Mouse (Mus musculus) liver, embryonic 14.5 days (tissue): ENCODE data around the gene Chkb. TPM values are rescaled to one million over a fixed set of nuclear protein-coding genes. Genes with fewer than 3 reads are reported as not detected.

Experiments used
- ATAC-seq: fragments of 200-750 bp; cut with Nextera tagmentation; 2 replicates; pipeline ENCODE4 v1.8.0; 2017; ENCODE audit warnings: moderate number of reproducible peaks, mild to moderate bottlenecking, moderate library complexity; ENCODE audit not compliant: insufficient read depth
- DNase-seq, 3 experiments: peaks; one replicate each; pipeline ENCODE4 v3.0.0-alpha.2; 2012 to 2013; ENCODE audit warnings: low read depth in 3 of 3, low spot score in 3 of 3
- H3K27ac ChIP-seq: fragments of 300-500 bp; sonication (generic); 2 replicates; pipeline ENCODE4 v1.5.1; 2014; ENCODE audit warnings: moderate library complexity, mild to moderate bottlenecking, control low read depth, inconsistent platforms
- H3K27me3 ChIP-seq: fragments of 300-500 bp; sonication (generic); 2 replicates; pipeline ENCODE4 v1.6.1; 2014; ENCODE audit warnings: mild to moderate bottlenecking, low read length, moderate library complexity; ENCODE audit not compliant: control insufficient read depth, insufficient read depth
- H3K36me3 ChIP-seq: fragments of 300-500 bp; sonication (generic); replicated peaks from 2 replicates; pipeline ENCODE4 v1.6.1; 2014; ENCODE audit warnings: low read depth; ENCODE audit not compliant: control insufficient read depth, insufficient read depth
- H3K4me1 ChIP-seq, 2 experiments: fragments of 200-500 bp in 1 of 2; fragments of 300-500 bp in 1 of 2; sonication (generic) in 1 of 2; replicated peaks; 2 replicates each; pipeline ENCODE4 v1.6.1; 2012 to 2014; ENCODE audit warnings: antibody characterized with exemption in 1 of 2, inconsistent platforms in 1 of 2, low read length in 1 of 2; ENCODE audit not compliant: control insufficient read depth in 2 of 2, insufficient read depth in 2 of 2
- H3K4me2 ChIP-seq: fragments of 300-500 bp; sonication (generic); 2 replicates; pipeline ENCODE4 v1.6.1; 2014; ENCODE audit warnings: low read depth, mild to moderate bottlenecking, control low read depth, moderate library complexity
- H3K4me3 ChIP-seq, 2 experiments: fragments of 200-500 bp in 1 of 2; fragments of 300-500 bp in 1 of 2; sonication (generic) in 1 of 2; 2 replicates each; pipeline ENCODE4 v1.5.1; 2012 to 2014; ENCODE audit warnings: low read depth in 2 of 2, low read length in 2 of 2, mild to moderate bottlenecking in 2 of 2, control low read depth in 1 of 2, inconsistent platforms in 1 of 2, moderate library complexity in 1 of 2; ENCODE audit not compliant: insufficient read depth in 1 of 2
- H3K9ac ChIP-seq: fragments of 300-500 bp; sonication (generic); replicated peaks from 2 replicates; pipeline ENCODE4 v1.6.1; 2014; ENCODE audit warnings: mild to moderate bottlenecking, control low read depth, moderate library complexity
- H3K9me3 ChIP-seq: fragments of 300-500 bp; sonication (generic); 2 replicates; pipeline ENCODE4 v1.6.1; 2016; ENCODE audit warnings: low read length, mixed read lengths; ENCODE audit not compliant: control insufficient read depth
- CTCF ChIP-seq: IDR thresholded peaks from 2 replicates; pipeline ENCODE4 v1.5.1; 2016; ENCODE audit warnings: antibody characterized with exemption, low read depth, control low read depth
- EP300 ChIP-seq: IDR thresholded peaks from 2 replicates; pipeline ENCODE4 v1.6.1; 2016; ENCODE audit warnings: antibody characterized with exemption, low read depth
- WGBS: fragments of 180-500 bp; shearing (Covaris S2); extraction: QIAGEN DNeasy Blood & Tissue Kit; methylation state at CpG from one replicate; pipeline ENCODE4 v1.1.7; 2014; ENCODE audit not compliant: insufficient replicate concordance; 5-methylcytosine and 5-hydroxymethylcytosine counted together
- polyA plus RNA-seq, 2 experiments: library from polyadenylated mRNA; depleted of rRNA in 1 of 2; stranded (reverse) in 1 of 2; unstranded in 1 of 2; fragments of >200 nt; fragmentation: Nextera tagmentation in 1 of 2; extraction: Ambion mirVana in 1 of 2; gene quantifications; 2 replicates each; pipeline versions ENCODE4 v1.2.1 to v1.2.3; 2012 to 2014

Gene Chkb
- 13.7 and 19.3 TPM in 2 replicates for polyA plus RNA-seq (2012; rRNA removed)
- polyA plus RNA-seq (2014; fragmentation: Nextera tagmentation; extraction: Ambion mirVana) = 18.3 and 20.5 TPM in 2 replicates

DNA sequence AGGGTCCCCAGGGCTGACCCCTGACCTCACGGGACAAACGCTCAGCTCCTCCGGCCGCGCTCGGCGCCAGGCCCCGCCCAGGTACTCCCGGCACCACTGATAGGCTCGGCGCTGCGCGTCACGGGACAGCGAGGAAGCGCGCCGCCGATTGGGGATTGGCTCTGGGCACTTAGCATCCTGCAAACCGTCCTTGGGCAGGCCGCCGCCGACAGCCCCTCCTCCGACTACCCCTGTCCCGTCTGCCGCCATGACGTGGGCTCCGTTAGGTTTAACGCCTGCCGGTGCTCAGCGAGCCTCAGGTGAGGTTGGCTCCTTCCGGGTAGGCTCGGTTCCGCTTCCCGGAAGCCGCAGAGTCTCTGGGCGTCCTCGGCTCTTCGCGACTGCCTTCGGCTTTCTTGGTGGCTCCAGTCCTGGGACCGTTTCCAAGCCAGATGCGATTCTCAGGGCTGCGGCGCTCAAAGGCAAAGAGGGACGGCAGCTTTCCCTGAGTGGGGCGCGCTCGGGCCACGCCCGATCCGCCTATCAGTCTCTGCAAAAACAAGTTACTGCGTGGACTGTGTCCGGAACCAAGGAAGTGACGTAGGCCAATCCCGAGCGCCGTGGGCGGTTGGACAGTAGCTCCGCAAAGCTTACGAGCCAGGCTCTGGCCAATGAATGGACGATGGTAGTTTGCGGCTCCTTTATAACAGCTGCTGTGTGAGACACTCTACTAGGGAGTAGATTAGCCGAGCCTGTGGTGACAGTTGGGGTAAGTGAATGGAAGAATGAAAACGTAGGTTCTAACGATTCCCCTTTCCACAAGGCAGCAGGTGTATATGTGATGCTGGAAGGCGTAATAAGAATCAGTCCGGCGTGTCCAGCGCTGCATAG lies at the start of gene Chkb, which contains the start of the genes C730034F03Rik and Gm44502:
TSS of gene Chkb (minus strand) at position 557 of the 870 bp plus-strand sequence.
TSS of gene C730034F03Rik (plus strand) at position 238 of the 870 bp plus-strand sequence.
TSS of gene Gm44502 (minus strand) at position 345 of the 870 bp plus-strand sequence.
- H3K36me3 ChIP-seq = no peaks in the 10 kb centered on the region; the same call in 1 of the 2 replicates
- DNase-seq (peak; percentile 90 to 92 (median 91)), ATAC-seq (peak; percentile 91)
- H3K9me3 ChIP-seq = no peaks in the 10 kb centered on the region
- peak within 1 kb of the TSS; percentile 96 for H3K9ac ChIP-seq
- no peak for TF ChIP-seq CTCF
- TF ChIP-seq EP300 = 0 out of 2 replicates have a peak, but pooled peaks have one; percentile 33
- peak within 1 kb of the TSS; percentile 97 for H3K4me2 ChIP-seq
- peak within 1 kb of the TSS; percentile 76 to 84 for H3K4me3 ChIP-seq
- WGBS = under 1% methylated on average over 70 of the region's 70 CpGs
- H3K4me1 ChIP-seq = peaks cover 3 to 15% of the 10 kb centered on the region in 2 experiments; a peak in 3 of 4 replicates
- no peaks in the 10 kb centered on the region for H3K27me3 ChIP-seq
- H3K27ac ChIP-seq = peak within 1 kb of the TSS; percentile 99

DNA sequence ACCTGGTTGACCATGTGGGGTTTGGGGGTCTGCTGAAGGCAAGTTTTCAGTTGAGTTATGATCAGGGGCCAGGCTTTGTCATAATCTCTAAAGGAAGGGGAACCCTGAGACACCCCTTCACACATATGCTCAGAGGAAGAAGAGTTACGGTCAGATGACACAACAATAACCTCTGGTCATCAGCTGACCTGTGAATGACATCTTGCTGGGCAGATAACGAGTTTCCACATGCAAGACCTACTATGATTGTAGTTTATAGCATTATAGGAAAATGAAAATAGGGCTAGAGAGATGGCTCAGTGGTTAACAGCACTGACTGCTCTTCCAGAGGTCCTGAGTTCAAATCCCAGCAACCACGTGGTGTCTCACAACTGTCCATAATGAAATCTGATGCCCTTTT lies 48.9 kb upstream of the Chkb start:
- Histone ChIP-seq H3K4me2 (no peak overlapping the region), H3K9me3 (no peaks in the 10 kb centered on the region), H3K27me3 (no peaks in the 10 kb centered on the region), H3K36me3 (no peaks in the 10 kb centered on the region), H3K27ac (no peak overlapping the region), H3K4me3 (no peak overlapping the region), H3K4me1 (peaks cover 6 to 15% of the 10 kb centered on the region in 2 experiments), H3K9ac (no peak overlapping the region)
- TF ChIP-seq EP300 (no peak), CTCF (no peak)
- no peak for ATAC-seq
- DNase-seq = no peak
- WGBS = 61% methylated on average over 3 of the region's 3 CpGs

GRCm38 (mm10) chr15:89477806-89478205 lies 48.1 kb upstream of the Chkb start:
- WGBS = 55% methylated on average over 8 of the region's 8 CpGs
- Histone ChIP-seq H3K4me3 (no peak overlapping the region), H3K9ac (no peak overlapping the region), H3K4me2 (no peak overlapping the region), H3K27ac (no peak overlapping the region), H3K4me1 (peaks cover 6 to 15% of the 10 kb centered on the region in 2 experiments), H3K9me3 (no peaks in the 10 kb centered on the region), H3K36me3 (no peaks in the 10 kb centered on the region), H3K27me3 (no peaks in the 10 kb centered on the region)
- ATAC-seq (no peak), DNase-seq (no peak)
- TF ChIP-seq EP300 = no peak
- TF ChIP-seq CTCF = no peak

- Histone ChIP-seq H3K4me3 (peak within 1 kb of the TSS; percentile 62 to 73), H3K36me3 (no peaks in the 10 kb centered on the region), H3K4me1 (peaks cover 6 to 15% of the 10 kb centered on the region in 2 experiments), H3K4me2 (peak within 1 kb of the TSS; percentile 91), H3K27me3 (no peaks in the 10 kb centered on the region), H3K9ac (peak within 1 kb of the TSS; percentile 48), H3K27ac (peak within 1 kb of the TSS; percentile 37), H3K9me3 (no peaks in the 10 kb centered on the region)
- WGBS = 23% methylated on average over 9 of the region's 9 CpGs
- no peak for ATAC-seq
- TF ChIP-seq EP300 (no peak), CTCF (no peak)
- DNase-seq = no peak
Observed at GRCm38 (mm10) chr15:89477091-89477491, 47.4 kb upstream of the Chkb start, which contains the start of gene Arsa. Gene Arsa, minus strand, starts transcription at chr15:89477425.

DNA sequence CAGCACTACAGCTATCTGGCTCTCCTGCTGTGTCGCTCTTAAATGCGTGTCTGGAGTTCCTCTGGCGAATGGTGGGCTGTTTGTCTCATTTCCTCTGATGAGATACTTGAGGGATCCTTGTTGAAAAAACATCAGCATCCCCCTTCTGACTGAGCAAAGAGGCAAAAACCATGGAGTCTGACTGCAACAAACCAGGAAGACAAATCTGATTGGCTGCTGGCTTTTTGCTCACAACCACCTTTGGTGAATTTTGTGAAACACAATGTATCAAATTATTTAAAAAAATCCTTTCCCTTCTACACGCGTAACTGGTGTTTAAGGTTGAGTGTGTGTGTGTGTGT lies 46.7 kb upstream of the Chkb start:
- Histone ChIP-seq H3K4me3 (peak overlapping the region; percentile 62 to 73), H3K4me1 (peaks cover 6 to 15% of the 10 kb centered on the region in 2 experiments), H3K36me3 (no peaks in the 10 kb centered on the region), H3K4me2 (peak overlapping the region; percentile 91), H3K27me3 (no peaks in the 10 kb centered on the region), H3K9ac (peak overlapping the region; percentile 48), H3K9me3 (no peaks in the 10 kb centered on the region), H3K27ac (peak overlapping the region; percentile 37)
- TF ChIP-seq CTCF (no peak), EP300 (no peak)
- DNase-seq = no peak
- WGBS = 7% methylated on average over 5 of the region's 5 CpGs
- ATAC-seq = no peak
